Mouse (Mus musculus) heart, postnatal 0 days (tissue): ENCODE measurements around the gene Emilin2. TPM values are rescaled to one million over a fixed set of nuclear protein-coding genes. Genes with fewer than 3 reads are reported as not detected.
A peak's percentile ranks its signal among the peaks of the same experiment; 100 is the strongest.

Experiments used
- ATAC-seq: fragments of 200-750 bp; cut with Nextera tagmentation; 2 replicates; pipeline ENCODE4 v1.8.0; 2017; ENCODE audit warnings: low read depth, moderate number of reproducible peaks, moderate library complexity; ENCODE audit not compliant: insufficient read depth
- DNase-seq: peaks from one replicate; pipeline ENCODE4 v3.0.0-alpha.2; 2016; ENCODE audit warnings: low spot score
- H3K27ac ChIP-seq: fragments of 300-500 bp; sonication (generic); 2 replicates; pipeline ENCODE4 v1.5.1; 2014; ENCODE audit warnings: low read depth, mild to moderate bottlenecking
- H3K27me3 ChIP-seq: fragments of 300-500 bp; sonication (generic); 2 replicates; pipeline ENCODE4 v1.6.1; 2014; ENCODE audit warnings: low read length, mixed read lengths; ENCODE audit not compliant: control insufficient read depth, insufficient read depth
- H3K36me3 ChIP-seq: fragments of 300-500 bp; sonication (generic); replicated peaks from 2 replicates; pipeline ENCODE4 v1.6.1; 2014; ENCODE audit warnings: low read length, mixed read lengths; ENCODE audit not compliant: control insufficient read depth, insufficient read depth
- H3K4me1 ChIP-seq: fragments of 300-500 bp; sonication (generic); 2 replicates; pipeline ENCODE4 v1.6.1; 2014; ENCODE audit warnings: antibody characterized with exemption; ENCODE audit not compliant: control insufficient read depth, insufficient read depth
- H3K4me2 ChIP-seq: fragments of 300-500 bp; sonication (generic); 2 replicates; pipeline ENCODE4 v1.6.1; 2014; ENCODE audit warnings: low read depth, mild to moderate bottlenecking, low read length, moderate library complexity
- H3K4me3 ChIP-seq: fragments of 300-500 bp; sonication (generic); 2 replicates; pipeline ENCODE4 v1.5.1; 2014; ENCODE audit warnings: low read depth, low read length
- H3K9ac ChIP-seq: fragments of 300-500 bp; sonication (generic); replicated peaks from 2 replicates; pipeline ENCODE4 v1.6.1; 2014; ENCODE audit warnings: low read depth, low read length, mixed read lengths
- H3K9me3 ChIP-seq: fragments of 300-500 bp; sonication (generic); replicated peaks from 2 replicates; pipeline ENCODE4 v1.6.1; 2016; ENCODE audit warnings: low read length; ENCODE audit not compliant: control insufficient read depth
- CTCF ChIP-seq: IDR thresholded peaks from 2 replicates; pipeline ENCODE4 v1.5.1; 2016; ENCODE audit warnings: antibody characterized with exemption, control low read depth, low read depth
- EP300 ChIP-seq: IDR thresholded peaks from 2 replicates; pipeline ENCODE4 v1.6.1; 2016; ENCODE audit warnings: antibody characterized with exemption, low read depth
- WGBS: fragments of 180-500 bp; shearing (Covaris S2); extraction: QIAGEN DNeasy Blood & Tissue Kit; methylation state at CpG from one replicate; pipeline ENCODE4 v1.1.7; 2014; 5-methylcytosine and 5-hydroxymethylcytosine counted together
- polyA plus RNA-seq: library from polyadenylated mRNA; unstranded; fragments of >200 nt; fragmentation: Nextera tagmentation; extraction: Ambion mirVana; gene quantifications from 2 replicates; pipeline ENCODE4 v1.2.1, GENCODE M21; 2015
- total RNA-seq: library from RNA; depleted of rRNA; stranded (reverse); fragments of >200 nt; gene quantifications from 2 replicates; pipeline ENCODE4 v1.2.3, GENCODE M21; 2014; ENCODE audit warnings: low replicate concordance

Gene Emilin2
- total and polyA plus RNA-seq, 2 experiments from 2014 or later, result 65.3 to 86.4 TPM

DNA sequence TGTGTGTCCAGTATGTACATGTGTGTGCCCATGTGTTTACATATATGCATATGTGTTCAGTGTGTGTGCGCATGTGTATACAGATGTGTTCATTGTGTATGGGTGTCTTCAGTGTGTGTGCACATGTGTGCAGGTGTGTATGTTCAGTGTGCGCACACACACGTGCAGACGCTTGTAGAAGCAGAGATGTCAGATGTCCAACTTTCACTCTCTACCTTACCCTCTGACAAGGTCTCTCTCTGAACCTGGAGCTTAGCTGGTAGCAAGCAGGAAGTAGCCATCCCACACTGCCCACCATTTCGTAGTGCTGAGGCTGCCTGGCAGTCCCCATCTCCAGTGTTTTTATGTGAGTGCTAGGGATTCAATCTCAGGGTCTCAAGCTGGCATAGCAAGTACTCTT lies 3.5 kb downstream of the Emilin2 start:
- Histone ChIP-seq H3K4me2 (no peak overlapping the region), H3K4me1 (peaks cover 17% of the 10 kb centered on the region), H3K9me3 (no peaks in the 10 kb centered on the region), H3K27me3 (0 out of 2 replicates have a peak, but pooled peaks cover 3% of the 10 kb centered on the region), H3K27ac (no peak overlapping the region), H3K36me3 (no peaks in the 10 kb centered on the region), H3K4me3 (no peak overlapping the region), H3K9ac (no peak overlapping the region)
- TF ChIP-seq EP300 (no peak), CTCF (no peak)
- WGBS, result 88% methylated on average over 5 of the region's 5 CpGs
- DNase-seq (no peak), ATAC-seq (no peak)

DNA sequence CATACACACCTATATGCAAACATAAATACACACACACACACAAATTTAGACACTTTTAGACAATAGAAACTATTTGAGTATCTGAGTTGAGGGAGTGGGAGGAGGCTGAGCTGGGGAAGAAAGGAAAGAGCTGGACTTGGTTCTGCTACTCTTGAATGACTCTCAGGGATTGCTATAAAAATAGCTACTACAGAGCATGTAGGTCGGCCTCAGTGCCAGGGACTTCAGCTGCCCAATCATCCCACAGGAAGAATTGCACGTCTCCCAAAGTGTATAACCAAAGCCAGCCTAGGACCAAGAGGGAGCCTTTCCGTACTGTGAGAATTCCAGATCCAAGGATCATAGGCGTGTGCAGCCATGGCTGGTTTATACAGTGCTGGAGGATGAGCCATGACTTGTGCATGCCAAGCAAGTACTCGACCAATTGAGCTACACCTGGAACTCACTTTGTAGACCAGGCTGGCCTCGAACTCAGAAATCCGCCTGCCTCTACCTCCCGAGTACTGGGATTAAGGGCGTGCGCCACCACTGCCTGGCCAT lies 4.5 kb downstream of the Emilin2 start:
- Histone ChIP-seq H3K4me1 (peaks cover 17% of the 10 kb centered on the region), H3K9me3 (no peaks in the 10 kb centered on the region), H3K36me3 (no peaks in the 10 kb centered on the region), H3K9ac (no peak overlapping the region), H3K27ac (peak overlapping the region; percentile 63), H3K4me3 (no peak overlapping the region), H3K27me3 (0 out of 2 replicates have a peak, but pooled peaks cover 3% of the 10 kb centered on the region), H3K4me2 (peak overlapping the region; percentile 22; the same call in 1 of the 2 replicates)
- TF ChIP-seq EP300, result no peak
- TF ChIP-seq CTCF, result no peak
- WGBS, result 66% methylated on average over 10 of the region's 10 CpGs
- peak; percentile 52; the same call in 1 of the 2 replicates for ATAC-seq
- peak; percentile 80 for DNase-seq

DNA sequence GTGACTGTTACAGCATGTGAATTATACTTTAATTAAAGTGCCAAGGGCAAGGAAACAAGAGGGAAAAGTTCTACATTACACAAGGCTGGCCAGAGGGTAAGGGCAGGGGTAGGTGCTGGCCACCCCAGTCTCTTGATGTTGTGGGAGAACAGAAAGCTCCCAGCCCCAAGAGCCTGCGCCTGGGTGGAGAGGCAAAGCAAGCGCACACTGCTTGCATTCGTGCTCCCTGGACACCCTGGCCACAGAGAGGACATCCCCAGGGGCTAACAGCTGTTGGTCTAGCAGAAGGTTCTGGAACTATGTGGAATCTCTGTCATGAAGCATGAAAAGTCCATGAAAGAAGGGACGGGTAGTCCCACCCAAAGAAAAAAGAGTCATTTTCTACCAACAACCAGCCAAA lies 5.1 kb downstream of the Emilin2 start:
- Histone ChIP-seq H3K4me3 (no peak overlapping the region), H3K36me3 (no peaks in the 10 kb centered on the region), H3K4me1 (peaks cover 17% of the 10 kb centered on the region), H3K4me2 (peak overlapping the region; percentile 22; the same call in 1 of the 2 replicates), H3K27ac (peak overlapping the region; percentile 63; the same call in 1 of the 2 replicates), H3K27me3 (0 out of 2 replicates have a peak, but pooled peaks cover 3% of the 10 kb centered on the region), H3K9ac (no peak overlapping the region), H3K9me3 (no peaks in the 10 kb centered on the region)
- TF ChIP-seq EP300, result no peak
- no peak for TF ChIP-seq CTCF
- WGBS, result 75% methylated on average over 4 of the region's 4 CpGs
- ATAC-seq (no peak), DNase-seq (no peak)

DNA sequence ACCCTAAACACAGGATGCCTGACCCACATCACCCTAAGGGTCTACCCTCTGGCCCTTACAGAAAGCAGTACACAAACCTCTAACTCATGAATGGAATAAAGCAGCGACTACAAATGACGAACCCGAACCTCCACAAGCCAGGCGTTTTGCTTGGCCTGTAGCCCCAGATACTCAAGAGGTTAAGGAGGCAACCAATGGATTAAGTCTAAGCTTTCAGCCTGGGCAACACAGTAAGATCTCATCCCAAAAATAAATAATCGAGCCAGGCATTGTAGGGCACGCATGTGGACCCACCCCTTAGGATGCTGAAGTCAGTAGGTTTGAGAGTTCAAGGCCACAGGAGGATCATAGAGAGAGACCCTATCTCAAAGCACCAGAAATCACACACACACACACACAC lies 5.7 kb downstream of the Emilin2 start:
- WGBS, result 75% methylated on average over 6 of the region's 6 CpGs
- H3K27me3 ChIP-seq, result no peaks in the 10 kb centered on the region
- DNase-seq, result no peak

DNA sequence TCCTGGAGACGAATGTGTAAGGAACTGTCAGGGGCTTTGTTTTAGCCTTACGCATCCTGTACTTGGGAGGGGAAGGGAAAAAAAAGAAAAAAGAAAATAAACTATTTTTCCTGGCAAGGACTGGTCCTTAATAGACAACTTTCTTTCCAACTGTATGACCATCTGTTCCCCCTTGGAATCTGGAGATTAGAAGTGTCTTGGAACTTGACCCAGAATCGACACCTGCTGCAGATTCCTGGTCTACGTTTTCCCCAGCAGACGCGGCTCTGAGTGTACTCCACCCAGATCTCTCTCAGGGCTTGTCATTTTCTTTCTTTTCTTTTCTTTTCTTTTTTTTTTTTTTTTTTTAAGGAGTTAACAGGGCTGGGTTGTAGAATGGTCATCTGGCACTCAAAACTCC lies 8.3 kb downstream of the Emilin2 start:
- TF ChIP-seq EP300 (no peak), CTCF (no peak)
- Histone ChIP-seq H3K27me3 (no peaks in the 10 kb centered on the region), H3K4me1 (peaks cover 16% of the 10 kb centered on the region), H3K27ac (no peak overlapping the region), H3K9ac (no peak overlapping the region), H3K9me3 (no peaks in the 10 kb centered on the region), H3K4me3 (no peak overlapping the region), H3K4me2 (no peak overlapping the region), H3K36me3 (no peaks in the 10 kb centered on the region)
- no peak for ATAC-seq
- WGBS, result 52% methylated on average over 6 of the region's 6 CpGs
- no peak for DNase-seq

More for the DNA sequence above, 5.7 kb downstream of the Emilin2 start:
- TF ChIP-seq EP300, result no peak
- no peak for TF ChIP-seq CTCF
- Histone ChIP-seq H3K36me3 (no peaks in the 10 kb centered on the region), H3K4me2 (no peak overlapping the region), H3K9ac (no peak overlapping the region), H3K9me3 (no peaks in the 10 kb centered on the region), H3K4me3 (no peak overlapping the region), H3K27ac (no peak overlapping the region), H3K4me1 (peaks cover 17% of the 10 kb centered on the region)
- ATAC-seq, result no peak

DNA sequence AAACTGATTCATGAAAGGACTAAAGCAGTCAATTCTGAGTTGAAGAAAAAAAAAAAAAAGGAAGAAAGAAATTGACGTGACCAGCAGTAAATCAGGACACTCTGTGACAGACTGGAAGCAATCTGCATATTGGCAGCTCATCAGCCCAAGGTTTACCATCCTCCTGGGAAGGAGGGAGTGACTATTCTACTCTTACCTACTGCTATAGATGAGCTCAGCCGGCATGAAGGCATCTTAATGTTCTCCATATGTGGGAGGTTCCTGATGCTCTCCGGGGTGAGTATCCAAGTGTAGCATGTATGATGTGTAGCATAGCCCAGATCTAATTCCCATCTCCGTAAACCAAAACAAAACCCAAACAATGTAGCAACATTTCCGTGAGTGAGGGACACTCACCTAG lies 10.4 kb downstream of the Emilin2 start:
- Histone ChIP-seq H3K36me3 (no peaks in the 10 kb centered on the region), H3K4me2 (no peak overlapping the region), H3K4me3 (no peak overlapping the region), H3K4me1 (peaks cover under 1% of the 10 kb centered on the region; the same call in 1 of the 2 replicates), H3K27me3 (no peaks in the 10 kb centered on the region), H3K27ac (no peak overlapping the region), H3K9me3 (no peaks in the 10 kb centered on the region), H3K9ac (no peak overlapping the region)
- 82% methylated on average over 5 of the region's 5 CpGs for WGBS
- TF ChIP-seq EP300, result no peak
- ATAC-seq (no peak), DNase-seq (no peak)
